Mouse (Mus musculus) myocyte (in vitro differentiated cells): Measurements from ENCODE around the gene Ankrd22. TPM values are rescaled to one million over a fixed set of nuclear protein-coding genes. Genes with fewer than 3 reads are reported as not detected.
A peak's percentile ranks its signal among the peaks of the same experiment; 100 is the strongest.

Experiments
- H3K27me3 ChIP-seq: one replicate; pipeline ENCODE4 v1.6.1; 2011; ENCODE audit not compliant: control insufficient read depth, insufficient read depth, insufficient read length
- H3K36me3 ChIP-seq: one replicate; pipeline ENCODE4 v1.6.1; 2011; ENCODE audit not compliant: control insufficient read depth, insufficient read depth
- H3K4me2 ChIP-seq: one replicate; pipeline ENCODE4 v1.6.1; 2011; ENCODE audit warnings: low read depth, control low read depth
- H3K4me3 ChIP-seq: one replicate; pipeline ENCODE4 v1.5.1; 2011; ENCODE audit warnings: mild to moderate bottlenecking, control low read depth, moderate library complexity
- H3K79me2 ChIP-seq: one replicate; pipeline ENCODE4 v1.6.1; 2011; ENCODE audit not compliant: control insufficient read depth, insufficient read depth
- H3ac ChIP-seq: one replicate; pipeline ENCODE4 v1.6.1; 2011; ENCODE audit not compliant: control insufficient read depth, insufficient read length
- CEBPB ChIP-seq: IDR thresholded peaks from 2 replicates; pipeline ENCODE4 v1.6.1; 2011; ENCODE audit warnings: mild to moderate bottlenecking, moderate library complexity; ENCODE audit not compliant: poor library complexity, insufficient read depth, severe bottlenecking
- E2F4 ChIP-seq: IDR thresholded peaks from one replicate; pipeline ENCODE4 v1.6.1; 2011; ENCODE audit warnings: mild to moderate bottlenecking, control low read depth, moderate library complexity; ENCODE audit not compliant: insufficient read depth
- MAX ChIP-seq: IDR thresholded peaks from one replicate; pipeline ENCODE4 v1.6.1; 2011; ENCODE audit warnings: low read depth, mild to moderate bottlenecking, control low read depth
- MYOD1 ChIP-seq, 3 experiments: IDR thresholded peaks; one replicate each; pipeline ENCODE4 v1.6.1; 2011; ENCODE audit warnings: control low read depth in 2 of 3, low read depth in 2 of 3, mild to moderate bottlenecking in 2 of 3, moderate library complexity in 1 of 3; ENCODE audit not compliant: insufficient read length in 2 of 3, control insufficient read depth in 1 of 3
- MYOG ChIP-seq, 3 experiments: IDR thresholded peaks; one replicate each; pipeline ENCODE4 v1.6.1; 2011; ENCODE audit warnings: control low read depth in 2 of 3, low read depth in 2 of 3, mild to moderate bottlenecking in 2 of 3; ENCODE audit not compliant: insufficient read length in 2 of 3, control insufficient read depth in 1 of 3, insufficient read depth in 1 of 3
- POLR2A ChIP-seq: IDR thresholded peaks from one replicate; pipeline ENCODE4 v1.6.1; 2011; ENCODE audit warnings: low read depth, mild to moderate bottlenecking, control low read depth, moderate library complexity; ENCODE audit not compliant: insufficient read length
- POLR2AphosphoS2 ChIP-seq: IDR thresholded peaks from one replicate; pipeline ENCODE4 v1.6.1; 2011; ENCODE audit warnings: low read depth, control low read depth; ENCODE audit not compliant: insufficient read length
- REST ChIP-seq: IDR thresholded peaks from one replicate; pipeline ENCODE4 v1.6.1; 2011; ENCODE audit warnings: mild to moderate bottlenecking, control low read depth, moderate library complexity; ENCODE audit not compliant: insufficient read depth, insufficient read length
- SRF ChIP-seq: IDR thresholded peaks from one replicate; pipeline ENCODE4 v1.6.1; 2011; ENCODE audit warnings: low read depth; ENCODE audit not compliant: control insufficient read depth, insufficient read length
- TCF12 ChIP-seq: IDR thresholded peaks from one replicate; pipeline ENCODE4 v1.6.1; 2011; ENCODE audit warnings: mild to moderate bottlenecking, control low read depth; ENCODE audit not compliant: poor library complexity, insufficient read depth, severe bottlenecking
- TCF3 ChIP-seq: IDR thresholded peaks from one replicate; pipeline ENCODE4 v1.6.1; 2011; ENCODE audit warnings: low read depth, control low read depth; ENCODE audit not compliant: insufficient read length
- USF1 ChIP-seq: IDR thresholded peaks from one replicate; pipeline ENCODE4 v1.6.1; 2011; ENCODE audit warnings: low read depth, mild to moderate bottlenecking, control low read depth, moderate library complexity
- polyA plus RNA-seq: library from polyadenylated mRNA; unstranded; fragments of >200 nt; fragmentation: generic; extraction: Trizol; gene quantifications from one replicate; pipeline ENCODE4 v1.2.1, GENCODE M21; 2012; ENCODE audit warnings: missing spikeins

The Ankrd22 gene
- polyA plus RNA-seq, 1 experiment = 0.06 TPM

DNA sequence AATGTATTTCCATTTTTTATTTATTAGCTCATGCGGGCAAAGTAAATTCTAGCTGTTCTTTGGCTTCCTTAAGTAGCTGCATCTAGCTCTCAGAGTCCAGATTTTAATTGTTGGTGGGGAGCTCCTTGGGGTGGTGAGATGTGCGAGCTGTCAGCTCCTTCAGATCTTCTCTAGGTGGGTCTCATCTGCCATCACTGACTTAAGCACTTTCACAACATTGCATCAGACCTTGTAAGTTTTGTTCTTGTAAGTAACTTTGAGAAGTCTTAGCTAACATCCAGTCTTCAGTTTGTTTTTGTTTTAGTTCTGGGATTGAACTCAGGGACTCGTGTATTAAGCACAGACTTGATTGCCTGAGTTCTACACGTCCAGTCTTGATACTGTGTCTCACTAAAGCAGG lies 33.0 kb upstream of the Ankrd22 start:
- Histone ChIP-seq H3K79me2 (peaks cover 96% of the 10 kb centered on the region), H3K27me3 (no peaks in the 10 kb centered on the region), H3K4me3 (no peak overlapping the region), H3ac (no peak overlapping the region), H3K4me2 (peak overlapping the region; percentile 35), H3K36me3 (no peaks in the 10 kb centered on the region)
- TF ChIP-seq MYOG (IDR thresholded peaks at IDR 0.05; ENCODE audit: control insufficient read depth in 1 of 3, insufficient read depth in 1 of 3, insufficient read length in 2 of 3, low read depth in 2 of 3) (no peak), POLR2A (no peak), POLR2AphosphoS2 (no peak), REST (no peak), TCF12 (no peak), E2F4 (no peak), CEBPB (peak; percentile 90), USF1 (no peak)

DNA sequence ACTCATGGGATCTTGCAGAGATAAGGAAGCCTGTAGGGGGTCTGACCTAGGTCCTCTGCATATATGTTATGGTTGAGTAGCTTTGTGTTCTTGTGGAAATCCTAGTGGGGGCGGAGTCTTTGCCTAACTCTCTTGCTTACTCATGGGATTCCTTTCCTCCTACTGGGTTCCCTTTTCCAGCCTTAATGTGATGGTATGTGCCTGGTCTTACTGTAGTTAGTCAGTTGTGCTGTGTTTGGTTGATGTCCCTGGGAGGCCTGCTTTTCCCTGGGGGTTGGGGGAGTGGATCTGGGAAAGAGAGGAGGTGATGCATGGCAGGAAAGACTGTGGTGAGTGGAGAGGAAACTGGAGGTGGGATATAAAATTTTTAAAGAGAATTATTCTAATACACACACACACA lies 32.2 kb upstream of the Ankrd22 start:
- Histone ChIP-seq H3K79me2 (peaks cover 96% of the 10 kb centered on the region), H3ac (no peak overlapping the region), H3K4me3 (no peak overlapping the region), H3K4me2 (peak overlapping the region; percentile 35), H3K27me3 (no peaks in the 10 kb centered on the region), H3K36me3 (no peaks in the 10 kb centered on the region)
- TF ChIP-seq USF1 = no peak
- no peak for TF ChIP-seq MYOG (IDR thresholded peaks at IDR 0.05; ENCODE audit: control insufficient read depth in 1 of 3, insufficient read depth in 1 of 3, insufficient read length in 2 of 3, low read depth in 2 of 3)
- TF ChIP-seq REST = no peak
- no peak for TF ChIP-seq SRF
- TF ChIP-seq E2F4 = no peak
- TF ChIP-seq TCF3 = no peak
- TF ChIP-seq POLR2A = no peak
- TF ChIP-seq CEBPB = no peak
- no peak for TF ChIP-seq POLR2AphosphoS2
- no peak for TF ChIP-seq MAX
- no peak for TF ChIP-seq MYOD1 (IDR thresholded peaks at IDR 0.05; ENCODE audit: control insufficient read depth in 1 of 3, insufficient read length in 2 of 3, low read depth in 2 of 3)
- no peak for TF ChIP-seq TCF12

DNA sequence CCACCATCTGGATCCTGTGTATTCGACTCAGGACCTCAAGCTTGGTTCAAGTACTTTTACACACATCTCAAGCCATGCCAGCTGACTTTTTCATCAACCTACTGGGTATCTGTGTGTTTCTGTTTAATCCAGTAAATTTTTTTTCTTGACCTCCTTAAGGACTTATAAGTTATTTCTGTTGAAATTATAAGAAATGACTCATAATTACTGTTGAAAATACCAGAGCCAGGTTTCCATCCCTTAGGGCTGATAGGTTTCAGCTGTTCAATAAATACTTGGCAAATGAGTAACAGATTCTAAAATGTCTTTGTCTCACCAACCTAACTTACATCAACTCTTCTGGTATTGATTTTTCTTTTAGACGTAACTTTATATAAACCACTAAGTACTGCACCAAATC lies 29.2 kb upstream of the Ankrd22 start:
- no peak for TF ChIP-seq MYOG (IDR thresholded peaks at IDR 0.05; ENCODE audit: control insufficient read depth in 1 of 3, insufficient read depth in 1 of 3, insufficient read length in 2 of 3, low read depth in 2 of 3)
- no peak for TF ChIP-seq TCF3
- TF ChIP-seq POLR2A = no peak
- TF ChIP-seq E2F4 = no peak
- TF ChIP-seq CEBPB = no peak
- TF ChIP-seq POLR2AphosphoS2 = no peak
- TF ChIP-seq REST = no peak
- TF ChIP-seq MAX = no peak
- TF ChIP-seq USF1 = no peak
- TF ChIP-seq SRF = no peak
- TF ChIP-seq TCF12 = no peak
- no peak for TF ChIP-seq MYOD1 (IDR thresholded peaks at IDR 0.05; ENCODE audit: control insufficient read depth in 1 of 3, insufficient read length in 2 of 3, low read depth in 2 of 3)
- Histone ChIP-seq H3K36me3 (no peaks in the 10 kb centered on the region), H3K79me2 (peaks cover 74% of the 10 kb centered on the region), H3K4me3 (peak overlapping the region; percentile 94), H3K27me3 (no peaks in the 10 kb centered on the region), H3K4me2 (peak overlapping the region; percentile 97), H3ac (no peak overlapping the region)

DNA sequence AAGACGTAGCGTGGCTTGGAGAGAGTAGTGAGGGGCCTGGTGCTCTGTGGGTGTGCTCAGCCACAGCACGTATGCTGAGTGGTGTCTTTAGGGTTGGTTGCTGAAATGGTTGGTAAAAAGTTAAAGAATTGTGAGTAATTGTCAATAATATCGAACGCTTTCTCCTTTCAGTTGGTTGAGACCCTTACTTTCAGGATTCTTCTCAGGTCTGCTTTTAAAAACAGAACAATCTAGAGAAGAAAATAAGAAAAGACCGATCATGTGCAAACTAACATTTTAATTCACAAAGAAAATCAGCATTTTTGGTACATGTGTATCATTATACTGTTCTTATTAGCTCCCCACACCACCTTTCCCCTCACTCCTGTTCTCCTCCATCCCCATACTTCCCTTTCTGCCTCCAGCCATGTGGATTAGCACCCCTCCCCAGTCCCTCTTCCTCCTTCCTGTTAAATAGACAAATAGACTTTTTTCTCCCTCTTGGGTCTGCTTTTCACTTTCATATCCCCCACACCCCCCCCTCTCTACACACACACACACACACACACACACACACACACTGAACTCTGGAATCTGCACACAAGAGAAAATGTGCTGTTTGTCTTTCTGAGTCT lies 28.4 kb upstream of the Ankrd22 start:
- Histone ChIP-seq H3K36me3 (no peaks in the 10 kb centered on the region), H3ac (no peak overlapping the region), H3K27me3 (no peaks in the 10 kb centered on the region), H3K4me2 (peak overlapping the region; percentile 97), H3K79me2 (peaks cover 66% of the 10 kb centered on the region), H3K4me3 (peak overlapping the region; percentile 94)
- TF ChIP-seq MYOD1 (IDR thresholded peaks at IDR 0.05; ENCODE audit: control insufficient read depth in 1 of 3, insufficient read length in 2 of 3, low read depth in 2 of 3) = no peak
- no peak for TF ChIP-seq TCF12
- TF ChIP-seq SRF = no peak
- TF ChIP-seq USF1 = no peak
- TF ChIP-seq E2F4 = no peak

DNA sequence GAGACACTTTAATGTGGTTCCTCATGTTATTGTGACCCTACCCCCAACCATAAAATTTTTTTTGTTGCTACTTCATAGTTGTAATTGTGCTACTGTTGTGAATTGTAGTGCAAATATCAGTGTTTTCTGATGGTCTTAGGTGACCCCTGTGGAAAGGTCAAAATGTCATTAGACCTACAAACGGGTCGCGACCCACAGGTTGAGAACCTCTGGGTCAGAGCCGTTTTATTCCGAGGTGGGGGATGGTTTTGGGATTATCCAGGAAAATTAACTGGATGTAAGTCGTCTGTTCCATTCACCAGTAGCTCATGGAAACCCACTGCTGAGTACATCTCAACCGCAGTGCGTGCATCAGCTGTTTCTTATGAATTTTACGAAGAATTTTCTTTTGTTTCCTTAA lies 27.8 kb upstream of the Ankrd22 start:
- H3K36me3 ChIP-seq = no peaks in the 10 kb centered on the region
- H3K4me3 ChIP-seq = peak overlapping the region; percentile 94
- H3K79me2 ChIP-seq = peaks cover 60% of the 10 kb centered on the region
- TF ChIP-seq TCF12 (no peak), MYOG (IDR thresholded peaks at IDR 0.05; ENCODE audit: control insufficient read depth in 1 of 3, insufficient read depth in 1 of 3, insufficient read length in 2 of 3, low read depth in 2 of 3) (no peak), USF1 (no peak)
- no peaks in the 10 kb centered on the region for H3K27me3 ChIP-seq
- H3K4me2 ChIP-seq = peak overlapping the region; percentile 97
- no peak overlapping the region for H3ac ChIP-seq
